Mouse (Mus musculus) testis, adult 10 weeks (tissue): Measurements from ENCODE around the gene Atxn1l. TPM values are rescaled to one million over a fixed set of nuclear protein-coding genes. Genes with fewer than 3 reads are reported as not detected.

ENCODE experiments used
- polyA plus RNA-seq: library from polyadenylated mRNA; stranded (reverse); fragments of 350-450 nt; fragmentation: Illumina TruSeq; extraction: RNeasy Lipid Tissue Mini Kit (QIAGEN cat#74804); gene quantifications from one replicate; pipeline ENCODE4 v1.2.3, GENCODE M21; 2014; ENCODE audit warnings: low read depth, low replicate concordance

The Atxn1l gene
- polyA plus RNA-seq = 25.2 TPM

DNA sequence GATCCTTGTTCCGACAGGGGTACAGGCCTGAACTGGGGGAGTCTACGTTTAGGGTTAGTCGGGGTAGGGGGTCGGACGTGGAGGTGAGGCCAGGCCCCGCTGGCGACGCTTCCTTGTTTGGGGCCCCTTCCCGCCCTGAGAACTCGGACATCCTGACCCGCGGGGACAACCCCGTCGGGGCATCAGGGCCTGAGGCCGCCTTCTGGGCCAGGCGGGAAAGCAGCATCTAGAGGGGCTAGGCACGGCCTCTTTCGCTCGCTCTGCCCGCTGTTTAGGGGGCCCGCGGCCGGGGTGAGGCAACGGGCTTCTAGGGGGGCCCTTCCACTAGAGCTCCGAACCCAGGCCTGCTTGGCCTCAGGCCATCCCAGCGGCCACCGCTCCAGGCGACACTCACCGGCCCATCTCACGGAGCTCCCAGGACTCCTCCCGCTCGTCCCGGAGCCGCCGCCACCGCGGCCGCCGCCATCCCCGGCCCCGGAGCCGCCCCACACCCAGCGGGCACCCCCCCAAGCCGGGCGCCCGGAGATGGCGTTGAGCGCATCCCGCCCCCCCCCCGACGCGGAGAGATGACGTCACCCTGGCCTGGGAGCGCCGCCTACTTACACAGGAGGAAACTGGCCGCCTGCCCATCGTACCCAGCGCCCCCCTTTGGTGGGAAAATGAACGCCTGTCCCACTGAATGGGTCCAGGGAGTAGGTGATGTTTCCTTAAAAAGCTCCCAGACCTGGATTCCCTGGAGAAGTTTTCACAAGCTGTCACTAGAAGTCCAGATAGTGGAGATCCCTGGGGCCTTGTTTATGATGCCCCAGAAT is at the start of gene Atxn1l:
TSS of gene Atxn1l (minus strand) at position 503 of the 812 bp plus-strand sequence.

DNA sequence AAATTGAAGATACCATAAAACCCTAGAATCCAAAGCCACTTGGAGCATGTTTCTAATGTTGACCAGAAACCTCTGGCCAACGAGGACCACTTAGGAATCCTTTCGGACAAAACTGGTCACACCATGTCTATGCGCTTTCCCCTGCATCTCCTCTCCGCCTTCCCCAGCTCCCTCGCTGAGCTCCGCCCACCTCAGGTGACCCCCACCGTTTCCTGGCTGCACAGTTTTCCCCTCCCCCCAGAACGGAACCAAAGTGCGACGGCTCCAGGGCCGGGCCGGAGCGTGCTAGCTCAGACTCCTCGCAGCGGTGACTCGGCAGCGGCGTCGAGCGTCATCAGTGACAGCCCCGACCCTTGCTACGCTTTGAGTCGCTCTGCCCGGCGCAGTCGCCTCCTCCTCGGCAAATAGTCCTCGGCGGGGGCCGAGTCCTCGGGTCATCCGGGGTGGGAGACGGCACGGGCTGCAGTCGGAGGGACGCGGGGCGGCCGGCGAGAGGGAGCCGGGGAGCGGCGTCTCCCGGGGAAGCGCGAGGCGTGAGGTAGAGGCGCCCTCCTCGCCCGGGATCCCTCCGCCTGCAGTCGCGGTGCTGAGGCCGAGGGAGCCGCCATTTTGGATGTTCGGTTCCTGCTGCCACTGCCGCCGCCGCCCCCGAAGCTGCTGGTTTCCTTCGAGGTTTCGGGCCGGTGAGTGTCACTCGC is 40.9 kb upstream of the Atxn1l start, which contains the start of gene Ap1g1:
TSS of gene Ap1g1 (plus strand) at position 275 of the 698 bp plus-strand sequence.

DNA sequence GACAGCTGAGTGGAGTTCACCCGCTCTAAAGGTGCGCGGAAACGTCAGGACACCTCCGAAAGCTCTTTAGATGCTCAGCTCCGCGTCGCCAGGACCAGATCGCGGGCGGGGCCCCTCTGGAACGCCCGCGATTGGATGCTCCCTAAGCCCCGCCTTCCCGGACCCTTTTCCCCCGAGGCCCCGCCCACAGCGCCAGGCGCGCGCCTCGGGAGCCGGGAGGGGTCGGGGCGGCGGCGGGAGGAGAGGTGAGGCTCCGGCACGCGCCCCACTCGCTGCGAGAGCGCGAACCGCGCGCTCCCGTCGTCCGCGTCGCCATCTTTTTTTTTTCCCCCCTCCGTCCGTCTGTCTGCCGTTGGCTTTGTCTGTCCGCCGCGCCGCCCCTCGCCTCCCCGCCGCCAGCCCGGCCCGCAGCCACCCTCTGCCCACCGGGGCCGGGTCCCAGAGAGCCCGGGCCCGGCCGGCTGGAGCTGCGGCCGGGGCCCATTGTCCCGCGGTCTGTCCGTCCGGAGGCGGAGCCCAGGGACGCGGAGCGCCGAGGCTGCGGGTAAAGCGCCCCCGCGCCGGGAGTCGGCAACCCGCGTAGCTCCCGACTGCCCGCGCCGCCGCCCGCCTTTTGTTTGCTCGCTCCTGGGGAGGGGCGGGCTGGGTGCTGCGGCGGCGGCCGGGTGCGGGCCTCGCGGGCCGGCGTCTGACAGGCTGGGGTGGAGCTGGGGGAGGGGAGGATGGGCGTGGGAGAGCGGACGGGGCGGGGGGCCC is 32.0 kb downstream of the Atxn1l start, which contains the start of gene Zfp821:
TSS of gene Zfp821 (plus strand) at position 227 of the 756 bp plus-strand sequence.

DNA sequence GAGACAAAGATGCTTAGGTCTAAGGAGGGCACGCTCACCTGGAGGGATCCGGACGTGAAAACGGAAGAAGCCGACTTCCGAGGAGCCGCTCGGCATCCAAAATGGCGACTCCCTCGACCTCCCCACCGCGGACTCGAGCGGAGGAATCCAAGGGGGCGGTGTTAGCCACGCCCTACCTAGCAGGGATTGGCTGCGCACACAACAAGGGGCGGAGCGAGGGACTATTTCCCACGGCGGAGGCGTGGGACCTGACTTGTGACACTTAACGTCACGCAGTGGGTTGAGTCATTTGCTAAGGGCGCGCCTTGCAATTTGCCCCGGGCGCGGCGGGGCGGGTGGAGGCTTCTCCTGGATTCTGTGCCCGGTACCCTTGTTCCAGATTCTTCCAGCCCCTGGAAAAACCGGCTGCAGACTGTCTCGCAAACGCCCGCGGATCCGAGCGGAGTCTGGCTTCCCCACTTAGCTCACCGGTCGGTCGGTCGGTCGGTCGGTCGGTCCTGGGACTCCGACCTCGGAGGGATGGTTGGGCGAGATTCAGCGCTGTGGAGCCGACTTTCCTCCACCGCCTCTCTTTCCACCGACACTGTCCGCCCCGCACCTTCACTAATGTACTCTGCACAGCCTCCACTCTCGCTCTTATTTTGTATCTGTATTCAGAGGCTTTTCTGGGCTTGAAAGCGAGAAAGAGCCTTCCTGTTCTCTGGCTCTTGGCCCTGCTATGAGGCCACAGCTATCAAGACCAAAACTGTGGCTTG is 44.2 kb downstream of the Atxn1l start, which contains the start of gene Ist1:
TSS of gene Ist1 (minus strand) at position 115 of the 755 bp plus-strand sequence.

Other genes with a start within 250 kb of the Atxn1l start
- 199 TPM for gene Pmfbp1, start 243.7 kb downstream of the Atxn1l start, polyA plus RNA-seq
- 3.1 TPM for gene Dhx38, start 171.9 kb downstream of the Atxn1l start, polyA plus RNA-seq
- 112 TPM for gene Txnl4b, start 171.8 kb downstream of the Atxn1l start, polyA plus RNA-seq
- gene Hp, start 158.6 kb downstream of the Atxn1l start, polyA plus RNA-seq = not detected
- gene Dhodh, start 129.1 kb downstream of the Atxn1l start, polyA plus RNA-seq = 0.91 TPM
- 26.5 TPM for gene Pkd1l3, start 123.2 kb downstream of the Atxn1l start, polyA plus RNA-seq
- gene Ist1, start 44.5 kb downstream of the Atxn1l start, polyA plus RNA-seq = 42.5 TPM
- 24.1 TPM for gene Zfp821, start 32.2 kb downstream of the Atxn1l start, polyA plus RNA-seq
- gene Ap1g1, start 40.8 kb upstream of the Atxn1l start, polyA plus RNA-seq = 48.1 TPM
- gene Phlpp2, start 130.8 kb upstream of the Atxn1l start, polyA plus RNA-seq = 3.1 TPM
- gene Marveld3, start 224.5 kb upstream of the Atxn1l start, polyA plus RNA-seq = 1.4 TPM